Mouse (Mus musculus): ENCODE results near the gene Mex3a. TPM values are rescaled to one million over a fixed set of nuclear protein-coding genes. Genes with fewer than 3 reads are reported as not detected.

Mex3a gene
- polyA plus RNA-seq, 1 experiment, result 1.2 TPM

DNA sequence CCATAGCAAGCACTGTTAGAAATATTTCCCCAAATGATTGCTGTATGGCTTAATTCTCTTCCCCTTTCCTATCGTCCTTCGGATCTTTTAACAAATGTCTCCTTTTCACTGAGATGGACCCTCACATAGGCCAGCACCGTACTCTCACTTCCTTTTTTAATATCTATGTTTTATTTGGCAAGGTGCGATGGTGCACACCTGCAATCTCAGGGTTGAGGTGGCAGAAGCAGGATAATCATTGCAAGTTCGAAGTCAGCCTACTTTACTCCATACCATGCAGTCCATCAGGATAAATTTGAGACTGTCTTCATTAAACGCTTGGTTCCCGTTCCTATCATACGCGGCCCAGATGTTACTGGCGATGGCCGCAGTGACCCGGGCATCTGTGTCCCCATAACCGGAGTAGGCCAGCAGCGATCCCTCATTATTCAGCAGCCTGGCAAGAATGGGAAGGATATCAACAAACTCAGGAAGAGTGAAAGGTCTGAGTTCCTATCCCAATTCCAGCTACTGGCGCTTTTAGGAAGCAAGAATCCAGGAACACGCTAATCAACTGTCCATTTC is 20.0 kb downstream of the Mex3a start:
- Histone ChIP-seq H3K27ac (ENCODE audit: insufficient read depth, low read length) (peak overlapping the region; percentile 6; the same call in 1 of the 2 replicates), H3K4me1 (ENCODE audit: control insufficient read depth, insufficient read depth, low read length) (peaks cover 18% of the 10 kb centered on the region), H3K27me3 (ENCODE audit: control insufficient read depth, insufficient read depth, low read length) (no peaks in the 10 kb centered on the region), H3K4me3 (replicated peaks; ENCODE audit: insufficient read depth, low read depth, low read length) (peak overlapping the region; percentile 59)
- TF ChIP-seq CTCF (IDR thresholded peaks at IDR 0.05; ENCODE audit: borderline replicate concordance, insufficient read depth, low read depth, low read length) (no peak), POLR2A (IDR thresholded peaks at IDR 0.05; ENCODE audit: borderline replicate concordance, insufficient read depth, low read length) (no peak)
- 18% methylated on average over 16 of the region's 16 CpGs for WGBS
- DNase-seq, result no peak

DNA sequence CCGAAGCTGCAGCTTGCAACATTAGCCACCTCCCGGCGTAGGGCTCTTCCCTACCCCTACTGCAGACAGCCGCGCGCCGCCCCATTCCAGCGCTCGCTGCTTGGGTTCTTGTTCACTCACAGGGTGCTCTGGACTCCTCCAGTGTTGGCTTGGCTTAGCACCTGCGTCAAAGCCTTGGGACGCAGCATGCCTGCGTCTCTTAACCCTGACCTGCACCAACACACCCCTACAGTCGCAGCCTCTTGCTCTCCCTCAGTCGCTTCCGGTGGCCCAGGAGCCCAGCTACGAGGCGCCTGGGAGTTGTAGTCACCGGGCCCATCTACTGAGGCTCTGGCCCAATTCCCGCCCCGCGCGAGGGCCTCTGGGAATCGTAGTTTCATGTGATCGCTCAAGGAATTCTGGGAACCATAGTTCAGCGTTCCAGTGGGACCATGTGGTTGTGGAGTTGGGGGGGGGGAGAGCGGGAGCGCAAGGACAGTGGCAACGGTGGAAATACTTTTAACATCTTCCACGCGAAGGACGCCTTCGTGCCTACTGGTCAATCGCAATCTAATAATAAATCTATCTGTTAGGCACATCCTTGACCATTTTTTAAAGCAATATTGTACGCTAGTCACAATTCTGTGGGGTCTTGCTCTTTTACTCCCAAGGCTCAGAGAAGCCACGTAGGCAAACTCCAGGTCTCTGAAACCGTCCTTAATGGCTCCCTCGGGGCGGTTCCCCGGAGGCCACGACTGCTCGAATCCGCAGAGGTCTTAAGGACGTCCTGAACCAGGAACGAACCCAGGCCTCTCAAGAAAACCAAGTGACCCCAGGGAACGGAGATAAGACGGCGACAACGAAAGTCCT is 20.7 kb downstream of the Mex3a start, which contains the start of gene Lamtor2:
Lamtor2 (minus strand) TSS at position 399 of the 849 bp plus-strand sequence.
- Histone ChIP-seq H3K4me1 (ENCODE audit: control insufficient read depth, insufficient read depth, low read length) (peaks cover 18% of the 10 kb centered on the region), H3K4me3 (replicated peaks; ENCODE audit: insufficient read depth, low read depth, low read length) (peak within 1 kb of the TSS; percentile 93), H3K27ac (ENCODE audit: insufficient read depth, low read length) (peak within 1 kb of the TSS; percentile 84), H3K27me3 (ENCODE audit: control insufficient read depth, insufficient read depth, low read length) (no peaks in the 10 kb centered on the region)
- TF ChIP-seq CTCF (IDR thresholded peaks at IDR 0.05; ENCODE audit: borderline replicate concordance, insufficient read depth, low read depth, low read length) (no peak), POLR2A (IDR thresholded peaks at IDR 0.05; ENCODE audit: borderline replicate concordance, insufficient read depth, low read length) (peak; percentile 96)
- under 1% methylated on average over 48 of the region's 48 CpGs for WGBS
- DNase-seq, result peak; percentile 98 to 99

DNA sequence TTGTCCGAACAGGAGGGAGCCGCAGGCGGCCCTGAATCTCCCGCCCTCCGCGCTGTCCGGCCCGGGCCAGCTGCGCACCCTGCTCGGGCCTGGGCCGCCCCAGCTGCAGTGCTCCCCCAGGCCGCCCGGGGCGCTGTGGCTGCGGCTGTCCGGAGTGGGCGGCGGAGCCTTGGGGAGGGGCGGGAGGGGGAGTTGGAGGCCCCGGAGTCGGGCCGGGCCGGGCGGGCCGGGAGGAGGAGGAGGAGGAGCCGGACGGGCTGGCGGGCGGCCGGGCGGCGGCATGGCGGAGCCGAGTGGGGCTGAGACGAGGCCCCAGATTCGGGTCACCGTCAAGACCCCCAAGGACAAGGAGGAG is 21.3 kb downstream of the Mex3a start, which contains the start of gene Ubqln4:
Ubqln4 (plus strand) TSS at position 234 of the 355 bp plus-strand sequence.
- H3K27me3 ChIP-seq (ENCODE audit: control insufficient read depth, insufficient read depth, low read length), result no peaks in the 10 kb centered on the region
- TF ChIP-seq CTCF (IDR thresholded peaks at IDR 0.05; ENCODE audit: borderline replicate concordance, insufficient read depth, low read depth, low read length), result peak; percentile 62
- TF ChIP-seq POLR2A (IDR thresholded peaks at IDR 0.05; ENCODE audit: borderline replicate concordance, insufficient read depth, low read length), result peak; percentile 37; the same call in 1 of the 2 replicates
- WGBS, result 1% methylated on average over 36 of the region's 37 CpGs
- peak within 1 kb of the TSS; percentile 84 for H3K27ac ChIP-seq (ENCODE audit: insufficient read depth, low read length)
- peak within 1 kb of the TSS; percentile 93 for H3K4me3 ChIP-seq (replicated peaks; ENCODE audit: insufficient read depth, low read depth, low read length)
- H3K4me1 ChIP-seq (ENCODE audit: control insufficient read depth, insufficient read depth, low read length), result peaks cover 18% of the 10 kb centered on the region
- peak; percentile 89 to 92 for DNase-seq

DNA sequence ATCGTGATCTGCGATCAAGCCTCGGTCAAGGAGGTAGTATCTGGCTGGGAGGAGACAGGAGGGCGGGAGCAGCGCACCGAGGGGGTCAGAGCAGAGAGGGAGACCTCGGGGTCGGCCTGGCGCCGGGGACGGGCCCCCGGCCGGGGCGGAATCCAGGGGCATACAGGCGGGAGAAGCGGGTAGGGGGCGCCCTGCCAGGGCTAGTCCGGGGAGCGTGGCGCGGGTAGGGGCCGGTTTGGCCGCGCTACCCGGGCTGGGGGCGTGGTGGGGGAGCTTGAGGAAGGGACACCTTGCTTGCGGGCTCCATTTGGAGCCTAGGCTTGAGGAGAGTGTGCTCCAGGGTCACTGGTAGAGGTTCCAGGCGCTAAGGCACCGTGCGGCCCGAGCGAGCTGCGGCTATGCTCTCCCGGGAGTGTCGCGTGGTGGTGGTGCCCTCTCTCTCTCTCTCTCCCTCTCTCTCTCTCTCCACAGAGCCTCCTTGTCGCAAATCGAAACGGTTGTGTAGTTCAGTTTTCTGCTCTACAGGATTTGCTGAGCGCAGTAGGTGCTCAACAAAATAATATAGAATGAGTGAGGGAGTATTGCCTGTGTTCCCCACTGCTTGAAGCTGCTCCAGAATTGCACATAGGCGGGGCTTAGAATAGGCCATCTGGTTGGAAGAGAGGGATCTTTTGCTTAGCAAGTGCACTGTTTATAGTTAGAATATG is 21.8 kb downstream of the Mex3a start:
- peak overlapping the region; percentile 80 for H3K27ac ChIP-seq (ENCODE audit: insufficient read depth, low read length)
- H3K4me1 ChIP-seq (ENCODE audit: control insufficient read depth, insufficient read depth, low read length), result peaks cover 18% of the 10 kb centered on the region
- no peak for TF ChIP-seq CTCF (IDR thresholded peaks at IDR 0.05; ENCODE audit: borderline replicate concordance, insufficient read depth, low read depth, low read length)
- H3K27me3 ChIP-seq (ENCODE audit: control insufficient read depth, insufficient read depth, low read length), result no peaks in the 10 kb centered on the region
- 1% methylated on average over 41 of the region's 41 CpGs for WGBS
- peak overlapping the region; percentile 93 for H3K4me3 ChIP-seq (replicated peaks; ENCODE audit: insufficient read depth, low read depth, low read length)
- peak in 1 of 2 experiments; percentile 66 for DNase-seq

GRCm38 (mm10) chr3:88555069-88555605 is 22.9 kb downstream of the Mex3a start:
- peaks cover 14% of the 10 kb centered on the region for H3K4me1 ChIP-seq (ENCODE audit: control insufficient read depth, insufficient read depth, low read length)
- H3K27ac ChIP-seq (ENCODE audit: insufficient read depth, low read length), result no peak overlapping the region
- TF ChIP-seq CTCF (IDR thresholded peaks at IDR 0.05; ENCODE audit: borderline replicate concordance, insufficient read depth, low read depth, low read length), result no peak
- TF ChIP-seq POLR2A (IDR thresholded peaks at IDR 0.05; ENCODE audit: borderline replicate concordance, insufficient read depth, low read length), result no peak
- no peak overlapping the region for H3K4me3 ChIP-seq (replicated peaks; ENCODE audit: insufficient read depth, low read depth, low read length)
- whole genome bisulfite sequencing, result 67% methylated on average over 5 of the region's 5 CpGs
- no peak for DNase-seq
- no peaks in the 10 kb centered on the region for H3K27me3 ChIP-seq (ENCODE audit: control insufficient read depth, insufficient read depth, low read length)

DNA sequence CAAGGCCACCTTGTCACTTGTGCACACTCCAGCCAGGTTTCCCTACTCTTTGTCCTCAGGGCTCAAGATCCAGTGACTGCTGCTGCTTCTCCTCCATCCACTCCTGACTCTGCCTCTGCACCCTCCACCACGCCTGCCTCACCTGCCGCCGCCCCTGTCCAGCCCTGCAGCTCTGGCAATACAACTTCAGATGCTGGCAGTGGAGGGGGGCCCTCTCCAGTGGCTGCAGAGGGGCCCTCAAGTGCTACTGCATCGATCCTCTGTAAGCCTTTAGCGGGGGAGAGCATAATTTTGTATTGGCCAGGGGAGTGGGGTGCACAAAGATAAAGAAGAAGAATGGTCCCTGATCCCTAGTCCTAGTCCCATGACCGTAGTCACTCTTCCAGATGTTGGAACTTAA is 23.5 kb downstream of the Mex3a start:
- Histone ChIP-seq H3K27ac (ENCODE audit: insufficient read depth, low read length) (no peak overlapping the region), H3K4me3 (replicated peaks; ENCODE audit: insufficient read depth, low read depth, low read length) (no peak overlapping the region), H3K27me3 (ENCODE audit: control insufficient read depth, insufficient read depth, low read length) (no peaks in the 10 kb centered on the region), H3K4me1 (ENCODE audit: control insufficient read depth, insufficient read depth, low read length) (peaks cover 11% of the 10 kb centered on the region)
- WGBS, result 97% methylated on average over 6 of the region's 6 CpGs
- no peak for DNase-seq
- TF ChIP-seq CTCF (IDR thresholded peaks at IDR 0.05; ENCODE audit: borderline replicate concordance, insufficient read depth, low read depth, low read length) (no peak), POLR2A (IDR thresholded peaks at IDR 0.05; ENCODE audit: borderline replicate concordance, insufficient read depth, low read length) (no peak)

- Histone ChIP-seq H3K4me3 (replicated peaks; ENCODE audit: insufficient read depth, low read depth, low read length) (no peak overlapping the region), H3K27me3 (ENCODE audit: control insufficient read depth, insufficient read depth, low read length) (no peaks in the 10 kb centered on the region), H3K4me1 (ENCODE audit: control insufficient read depth, insufficient read depth, low read length) (peaks cover 9% of the 10 kb centered on the region), H3K27ac (ENCODE audit: insufficient read depth, low read length) (no peak overlapping the region)
- 74% methylated on average over 8 of the region's 8 CpGs for WGBS
- DNase-seq, result no peak
- TF ChIP-seq CTCF (IDR thresholded peaks at IDR 0.05; ENCODE audit: borderline replicate concordance, insufficient read depth, low read depth, low read length) (no peak), POLR2A (IDR thresholded peaks at IDR 0.05; ENCODE audit: borderline replicate concordance, insufficient read depth, low read length) (no peak)
These were observed 24.4 kb downstream of the Mex3a start for GRCm38 (mm10) chr3:88556616-88557015.

All from cerebellum, adult 2 months (tissue).